Mouse (Mus musculus): Measurements from ENCODE around the gene Smim10l2a.

- TF ChIP-seq POLR2A (IDR thresholded peaks at IDR 0.05; ENCODE audit: insufficient read depth, low read depth, low read length) (no peak), CTCF (IDR thresholded peaks at IDR 0.05) (peak; percentile 63), EP300 (IDR thresholded peaks at IDR 0.05; ENCODE audit: insufficient read depth, low read depth, low read length) (no peak)
These were observed 34.1 kb upstream of the Smim10l2a start for GRCm38 (mm10) chrX:56340305-56340704.

Data from heart, adult 2 months (tissue).